Mouse (Mus musculus): ENCODE results near the gene Rfx3.

Rfx3 gene

GRCm38 (mm10) chr19:27905172-27905571 lies 105.8 kb downstream of the Rfx3 start:
- DNase-seq (ENCODE audit: low spot score), result no peak

- no peak for DNase-seq (ENCODE audit: low spot score)
These were observed 106.3 kb downstream of the Rfx3 start for GRCm38 (mm10) chr19:27904655-27905054.

GRCm38 (mm10) chr19:27904209-27904608 lies 106.8 kb downstream of the Rfx3 start:
- no peak for DNase-seq (ENCODE audit: low spot score)

- no peak for DNase-seq (ENCODE audit: low spot score)
These were observed 108.4 kb downstream of the Rfx3 start for GRCm38 (mm10) chr19:27902601-27903000.

- DNase-seq (ENCODE audit: low spot score), result no peak
These were observed 109.3 kb downstream of the Rfx3 start for GRCm38 (mm10) chr19:27901693-27902092.

- no peak for DNase-seq (ENCODE audit: low spot score)
These were observed 126.4 kb downstream of the Rfx3 start for GRCm38 (mm10) chr19:27884520-27884919.

GRCm38 (mm10) chr19:27877429-27877828 lies 133.5 kb downstream of the Rfx3 start:
- no peak for DNase-seq (ENCODE audit: low spot score)

GRCm38 (mm10) chr19:27870794-27871193 lies 140.2 kb downstream of the Rfx3 start:
- no peak for DNase-seq (ENCODE audit: low spot score)

GRCm38 (mm10) chr19:27859641-27860040 lies 151.3 kb downstream of the Rfx3 start:
- DNase-seq (ENCODE audit: low spot score), result no peak

- no peak for DNase-seq (ENCODE audit: low spot score)
These were observed 162.0 kb downstream of the Rfx3 start for GRCm38 (mm10) chr19:27848946-27849345.

GRCm38 (mm10) chr19:27847055-27847454 lies 163.9 kb downstream of the Rfx3 start:
- no peak for DNase-seq (ENCODE audit: low spot score)

- DNase-seq (ENCODE audit: low spot score), result no peak
These were observed 172.3 kb downstream of the Rfx3 start for GRCm38 (mm10) chr19:27838635-27839034.

- DNase-seq (ENCODE audit: low spot score), result no peak
These were observed 172.9 kb downstream of the Rfx3 start for GRCm38 (mm10) chr19:27838041-27838440.

GRCm38 (mm10) chr19:27832448-27832847 lies 178.5 kb downstream of the Rfx3 start:
- DNase-seq (ENCODE audit: low spot score), result no peak

- DNase-seq (ENCODE audit: low spot score), result no peak
These were observed 182.7 kb downstream of the Rfx3 start for GRCm38 (mm10) chr19:27828316-27828715.

GRCm38 (mm10) chr19:27817661-27818060 lies 193.3 kb downstream of the Rfx3 start:
- no peak for DNase-seq (ENCODE audit: low spot score)

- no peak for DNase-seq (ENCODE audit: low spot score)
These were observed 230.9 kb downstream of the Rfx3 start for GRCm38 (mm10) chr19:27780030-27780429.

- no peak for DNase-seq (ENCODE audit: low spot score)
These were observed 240.2 kb downstream of the Rfx3 start for GRCm38 (mm10) chr19:27770716-27771265.

GRCm38 (mm10) chr19:27768444-27768843 lies 242.5 kb downstream of the Rfx3 start:
- no peak for DNase-seq (ENCODE audit: low spot score)

- DNase-seq (ENCODE audit: low spot score), result no peak
These were observed 250.7 kb downstream of the Rfx3 start for GRCm38 (mm10) chr19:27760309-27760708.

- DNase-seq (ENCODE audit: low spot score), result no peak
These were observed 251.6 kb downstream of the Rfx3 start for GRCm38 (mm10) chr19:27759347-27759746.

- DNase-seq (ENCODE audit: low spot score), result no peak
These were observed 263.7 kb downstream of the Rfx3 start for GRCm38 (mm10) chr19:27747301-27747700.

- DNase-seq (ENCODE audit: low spot score), result no peak
These were observed 272.1 kb downstream of the Rfx3 start for GRCm38 (mm10) chr19:27738908-27739307.

GRCm38 (mm10) chr19:27736571-27736970 lies 274.4 kb downstream of the Rfx3 start:
- DNase-seq (ENCODE audit: low spot score), result no peak

- DNase-seq (ENCODE audit: low spot score), result no peak
These were observed 292.0 kb downstream of the Rfx3 start for GRCm38 (mm10) chr19:27718931-27719330.

Data from ovary, adult 18-20 months (tissue).